Mouse (Mus musculus): ENCODE measurements at regions not wholly inside any gene's neighbourhood (a gene's known extent, or its start where the extent isn't known, plus 50 kb on each side); places are given as distances from the start of the nearest gene placed in this dataset.

GRCm38 (mm10) chr2:178979451-178979850, 462.8 kb upstream of the Cdh4 start:
- dilution Hi-C loops (cut with MboI; ENCODE audit: extremely low pct_ligation_motif_present, extremely low pct_unique_long_range_greater_than_20kb, low sequenced_read_pairs), result no loop called here

GRCm38 (mm10) chr2:178981736-178982502, 460.3 kb upstream of the Cdh4 start:
- Histone ChIP-seq H3K27ac (ENCODE audit: insufficient read depth, low read depth) (no peak overlapping the region), H3K9ac (ENCODE audit: insufficient read depth, low read depth) (no peak overlapping the region), H3K4me2 (ENCODE audit: insufficient read depth, low read depth, poor library complexity, severe bottlenecking) (no peak overlapping the region), H3K4me1 (ENCODE audit: control insufficient read depth in 1 of 2, insufficient read depth in 2 of 2) (no peaks in the 10 kb centered on the region), H3K27me3 (replicated peaks) (no peaks in the 10 kb centered on the region), H3K9me3 (replicated peaks; ENCODE audit: low read length) (peaks cover 77% of the 10 kb centered on the region), H3K36me3 (replicated peaks in 1 of 2; ENCODE audit: control insufficient read depth in 1 of 2, insufficient read depth in 1 of 2, low read length in 1 of 2) (no peaks in the 10 kb centered on the region), H3K79me2 (replicated peaks; ENCODE audit: control insufficient read depth, extremely low read depth, insufficient read depth, poor library complexity, severe bottlenecking) (no peaks in the 10 kb centered on the region), H3K4me3 (replicated peaks in 1 of 3; ENCODE audit: low read depth in 2 of 3, low read length in 2 of 3, poor library complexity in 1 of 3) (no peak overlapping the region)
- in situ Hi-C loops (cut with MboI; ENCODE audit: low pct_ligation_motif_present, low pct_unique_long_range_greater_than_20kb, low sequenced_read_pairs) (no loop called here), dilution Hi-C loops (cut with MboI; ENCODE audit: extremely low pct_ligation_motif_present, extremely low pct_unique_long_range_greater_than_20kb, low sequenced_read_pairs) (no loop called here)
- TF ChIP-seq PAX5 (IDR thresholded peaks at IDR 0.05; ENCODE audit: low read length) (no peak), MXI1 (IDR thresholded peaks at IDR 0.05; ENCODE audit: low read depth, low read length) (no peak), POLR2A (IDR thresholded peaks at IDR 0.05; ENCODE audit: low read depth, low read length) (no peak), ELF1 (IDR thresholded peaks at IDR 0.05; ENCODE audit: low read depth, low read length) (no peak), ZKSCAN1 (IDR thresholded peaks at IDR 0.05; ENCODE audit: borderline replicate concordance, low read depth, low read length) (no peak), E2F4 (IDR thresholded peaks at IDR 0.05; ENCODE audit: insufficient replicate concordance, low read depth, low read length) (no peak), ETS1 (conservative IDR thresholded peaks at IDR 0.05; ENCODE audit: low read depth, low read length) (no peak), ZMIZ1 (IDR thresholded peaks at IDR 0.05; ENCODE audit: low read depth, low read length) (no peak)
- DNase-seq (ENCODE audit: extremely low read depth), result no peak

More at GRCm38 (mm10) chr2:178979451-178979850, 462.8 kb upstream of the Cdh4 start:
- Histone ChIP-seq H3K27me3 (replicated peaks) (no peaks in the 10 kb centered on the region), H3K4me2 (ENCODE audit: insufficient read depth, low read depth, poor library complexity, severe bottlenecking) (no peak overlapping the region), H3K9me3 (replicated peaks; ENCODE audit: low read length) (peaks cover 88% of the 10 kb centered on the region), H3K9ac (ENCODE audit: insufficient read depth, low read depth) (no peak overlapping the region), H3K79me2 (replicated peaks; ENCODE audit: control insufficient read depth, extremely low read depth, insufficient read depth, poor library complexity, severe bottlenecking) (no peaks in the 10 kb centered on the region), H3K4me3 (replicated peaks in 1 of 3; ENCODE audit: low read depth in 2 of 3, low read length in 2 of 3, poor library complexity in 1 of 3) (no peak overlapping the region), H3K36me3 (replicated peaks in 1 of 2; ENCODE audit: control insufficient read depth in 1 of 2, insufficient read depth in 1 of 2, low read length in 1 of 2) (no peaks in the 10 kb centered on the region), H3K4me1 (ENCODE audit: control insufficient read depth in 1 of 2, insufficient read depth in 2 of 2) (no peaks in the 10 kb centered on the region), H3K27ac (ENCODE audit: insufficient read depth, low read depth) (no peak overlapping the region)
- DNase-seq (ENCODE audit: extremely low read depth), result no peak
- in situ Hi-C loops (cut with MboI; ENCODE audit: low pct_ligation_motif_present, low pct_unique_long_range_greater_than_20kb, low sequenced_read_pairs), result no loop called here
- TF ChIP-seq TCF12 (IDR thresholded peaks at IDR 0.05; ENCODE audit: low read depth, low read length), result no peak
- no peak for TF ChIP-seq MEF2A (IDR thresholded peaks at IDR 0.05; ENCODE audit: borderline replicate concordance, low read depth, low read length)
- TF ChIP-seq MXI1 (IDR thresholded peaks at IDR 0.05; ENCODE audit: low read depth, low read length), result no peak
- no peak for TF ChIP-seq SMC3 (IDR thresholded peaks at IDR 0.05; ENCODE audit: low read depth, low read length)
- TF ChIP-seq PAX5 (IDR thresholded peaks at IDR 0.05; ENCODE audit: low read length), result no peak
- no peak for TF ChIP-seq NELFE (IDR thresholded peaks at IDR 0.05; ENCODE audit: low read depth, low read length)
- no peak for TF ChIP-seq EP300 (IDR thresholded peaks at IDR 0.05; ENCODE audit: low read length)

- in situ Hi-C loops (cut with MboI; ENCODE audit: low pct_ligation_motif_present, low pct_unique_long_range_greater_than_20kb, low sequenced_read_pairs) (no loop called here), dilution Hi-C loops (cut with MboI; ENCODE audit: extremely low pct_ligation_motif_present, extremely low pct_unique_long_range_greater_than_20kb, low sequenced_read_pairs) (no loop called here)
- no peaks in the 10 kb centered on the region for H3K27me3 ChIP-seq (replicated peaks)
- TF ChIP-seq EP300 (IDR thresholded peaks at IDR 0.05; ENCODE audit: low read length) (no peak), CTCF (conservative IDR thresholded peaks at IDR 0.05 in 1 of 2, IDR thresholded peaks at IDR 0.05 in 1 of 2; ENCODE audit: low read depth in 2 of 2, low read length in 2 of 2) (no peak), SIN3A (IDR thresholded peaks at IDR 0.05; ENCODE audit: low read length) (no peak), MXI1 (IDR thresholded peaks at IDR 0.05; ENCODE audit: low read depth, low read length) (no peak), RAD21 (IDR thresholded peaks at IDR 0.05; ENCODE audit: low read depth, low read length) (no peak), MAZ (IDR thresholded peaks at IDR 0.05; ENCODE audit: low read depth, low read length) (no peak), IRF4 (IDR thresholded peaks at IDR 0.05; ENCODE audit: low read depth, low read length) (no peak), JUN (IDR thresholded peaks at IDR 0.05; ENCODE audit: insufficient read depth, low read depth, low read length) (no peak), USF1 (IDR thresholded peaks at IDR 0.05; ENCODE audit: low read depth, low read length) (no peak), MAX (IDR thresholded peaks at IDR 0.05; ENCODE audit: low read length) (no peak), NRF1 (IDR thresholded peaks at IDR 0.05; ENCODE audit: low read depth, low read length) (no peak), SMC3 (IDR thresholded peaks at IDR 0.05; ENCODE audit: low read depth, low read length) (no peak), ZNF384 (IDR thresholded peaks at IDR 0.05; ENCODE audit: low read depth, low read length) (no peak), KAT2A (IDR thresholded peaks at IDR 0.05; ENCODE audit: insufficient replicate concordance, low read length) (no peak)
- H3K9me3 ChIP-seq (replicated peaks; ENCODE audit: low read length), result peaks cover 73% of the 10 kb centered on the region
- H3K4me2 ChIP-seq (ENCODE audit: insufficient read depth, low read depth, poor library complexity, severe bottlenecking), result no peak overlapping the region
- no peak overlapping the region for H3K9ac ChIP-seq (ENCODE audit: insufficient read depth, low read depth)
- H3K27ac ChIP-seq (ENCODE audit: insufficient read depth, low read depth), result no peak overlapping the region
- no peaks in the 10 kb centered on the region for H3K79me2 ChIP-seq (replicated peaks; ENCODE audit: control insufficient read depth, extremely low read depth, insufficient read depth, poor library complexity, severe bottlenecking)
- no peak for DNase-seq (ENCODE audit: extremely low read depth)
- no peaks in the 10 kb centered on the region for H3K36me3 ChIP-seq (replicated peaks in 1 of 2; ENCODE audit: control insufficient read depth in 1 of 2, insufficient read depth in 1 of 2, low read length in 1 of 2)
- no peaks in the 10 kb centered on the region for H3K4me1 ChIP-seq (ENCODE audit: control insufficient read depth in 1 of 2, insufficient read depth in 2 of 2)
- H3K4me3 ChIP-seq (replicated peaks in 1 of 3; ENCODE audit: low read depth in 2 of 3, low read length in 2 of 3, poor library complexity in 1 of 3), result no peak overlapping the region
These were observed 458.4 kb upstream of the Cdh4 start for GRCm38 (mm10) chr2:178983801-178984200.
